Mouse (Mus musculus) forebrain, embryonic 14.5 days (tissue): Measurements from ENCODE around the gene Mfsd5. TPM values are rescaled to one million over a fixed set of nuclear protein-coding genes. Genes with fewer than 3 reads are reported as not detected.
A peak's percentile ranks its signal among the peaks of the same experiment; 100 is the strongest.

ENCODE experiments used
- ATAC-seq: fragments of 200-750 bp; cut with Nextera tagmentation; 2 replicates; pipeline ENCODE4 v1.8.0; 2017; ENCODE audit warnings: mild to moderate bottlenecking, moderate library complexity
- DNase-seq: peaks from one replicate; pipeline ENCODE4 v3.0.0-alpha.2; 2015; ENCODE audit warnings: low spot score
- H3K27ac ChIP-seq: fragments of 300-500 bp; sonication (generic); 2 replicates; pipeline ENCODE4 v1.5.1; 2014; ENCODE audit warnings: low read depth, mild to moderate bottlenecking, control low read depth, low read length, moderate library complexity
- H3K27me3 ChIP-seq: fragments of 300-500 bp; sonication (generic); replicated peaks from 2 replicates; pipeline ENCODE4 v1.6.1; 2014; ENCODE audit warnings: low read length, control low read depth, mixed read lengths; ENCODE audit not compliant: control insufficient read depth, insufficient read depth
- H3K36me3 ChIP-seq: fragments of 300-500 bp; sonication (generic); 2 replicates; pipeline ENCODE4 v1.6.1; 2014; ENCODE audit warnings: low read length, control low read depth; ENCODE audit not compliant: control insufficient read depth, insufficient read depth
- H3K4me1 ChIP-seq: fragments of 300-500 bp; sonication (generic); 2 replicates; pipeline ENCODE4 v1.6.1; 2014; ENCODE audit warnings: antibody characterized with exemption, low read length, control low read depth; ENCODE audit not compliant: control insufficient read depth, insufficient read depth
- H3K4me2 ChIP-seq: fragments of 300-500 bp; sonication (generic); 2 replicates; pipeline ENCODE4 v1.6.1; 2014; ENCODE audit warnings: mild to moderate bottlenecking, control low read depth, low read length
- H3K4me3 ChIP-seq: fragments of 300-500 bp; sonication (generic); 2 replicates; pipeline ENCODE4 v1.5.1; 2014; ENCODE audit warnings: low read depth, low read length, control low read depth
- H3K9ac ChIP-seq: fragments of 300-500 bp; sonication (generic); 2 replicates; pipeline ENCODE4 v1.6.1; 2014; ENCODE audit warnings: mild to moderate bottlenecking, low read length, control low read depth, moderate library complexity
- H3K9me3 ChIP-seq: fragments of 300-500 bp; sonication (generic); replicated peaks from 2 replicates; pipeline ENCODE4 v1.6.1; 2016; ENCODE audit warnings: low read length, control low read depth, mixed read lengths; ENCODE audit not compliant: control insufficient read depth
- WGBS: fragments of 180-500 bp; shearing (Covaris S2); extraction: QIAGEN DNeasy Blood & Tissue Kit; methylation state at CpG from one replicate; pipeline ENCODE4 v1.1.7; 2014; 5-methylcytosine and 5-hydroxymethylcytosine counted together
- polyA plus RNA-seq: library from polyadenylated mRNA; unstranded; fragments of >200 nt; fragmentation: Nextera tagmentation; extraction: Ambion mirVana; gene quantifications from 2 replicates; pipeline ENCODE4 v1.2.1, GENCODE M21; 2014

Gene Mfsd5
- polyA plus RNA-seq, 1 experiment from 2014 or later, result 43.8 TPM

DNA sequence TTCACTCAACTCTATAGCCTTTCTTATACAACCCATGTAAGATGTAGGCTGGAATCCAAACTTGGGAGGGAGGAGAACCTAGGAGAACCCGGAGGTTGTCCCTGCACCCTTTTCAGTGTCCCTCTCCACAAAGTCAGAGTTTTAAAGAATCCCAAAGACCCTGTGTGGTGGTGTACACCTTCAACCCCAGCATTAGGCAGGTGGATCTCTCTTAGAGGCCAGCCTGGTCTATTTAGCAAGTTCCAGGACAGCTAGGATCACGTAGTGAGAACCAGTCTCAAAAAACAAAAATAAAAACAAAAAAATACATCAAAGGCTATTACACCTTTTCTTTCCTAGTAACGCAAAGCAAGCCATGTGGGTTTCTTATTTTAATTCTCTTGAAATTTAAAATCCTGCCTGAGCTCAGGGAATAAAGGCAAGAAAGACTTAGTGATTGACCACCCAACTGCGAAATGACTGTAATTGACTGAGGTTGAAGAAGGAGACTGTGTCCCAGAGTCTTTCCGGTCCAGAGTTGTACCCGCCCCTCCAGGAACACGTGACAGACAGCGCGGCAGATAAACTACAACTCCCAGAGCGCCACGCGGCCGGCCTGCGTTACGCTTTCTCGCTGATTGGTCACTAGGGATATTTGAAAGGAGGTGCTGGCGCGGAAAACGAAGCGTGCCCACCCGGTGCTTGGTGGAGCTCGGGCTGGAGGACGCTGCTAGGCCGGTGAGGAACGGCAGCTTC lies 16.5 kb downstream of the Mfsd5 start, which contains the start of gene Espl1:
Gene Espl1 (plus strand): TSS at position 634 of the 735 bp plus-strand sequence.
- peak within 1 kb of the TSS; percentile 90 for H3K4me2 ChIP-seq
- no peak within 1 kb of the TSS for H3K27ac ChIP-seq
- H3K9me3 ChIP-seq, result no peaks in the 10 kb centered on the region
- DNase-seq, result peak; percentile 98
- peak within 1 kb of the TSS; percentile 59 for H3K9ac ChIP-seq
- H3K4me3 ChIP-seq, result peak within 1 kb of the TSS; percentile 56
- H3K27me3 ChIP-seq, result no peaks in the 10 kb centered on the region
- ATAC-seq, result peak; percentile 100
- 8% methylated on average over 25 of the region's 25 CpGs for WGBS
- peaks cover 3% of the 10 kb centered on the region; the same call in 1 of the 2 replicates for H3K4me1 ChIP-seq
- H3K36me3 ChIP-seq, result peaks cover 24% of the 10 kb centered on the region

DNA sequence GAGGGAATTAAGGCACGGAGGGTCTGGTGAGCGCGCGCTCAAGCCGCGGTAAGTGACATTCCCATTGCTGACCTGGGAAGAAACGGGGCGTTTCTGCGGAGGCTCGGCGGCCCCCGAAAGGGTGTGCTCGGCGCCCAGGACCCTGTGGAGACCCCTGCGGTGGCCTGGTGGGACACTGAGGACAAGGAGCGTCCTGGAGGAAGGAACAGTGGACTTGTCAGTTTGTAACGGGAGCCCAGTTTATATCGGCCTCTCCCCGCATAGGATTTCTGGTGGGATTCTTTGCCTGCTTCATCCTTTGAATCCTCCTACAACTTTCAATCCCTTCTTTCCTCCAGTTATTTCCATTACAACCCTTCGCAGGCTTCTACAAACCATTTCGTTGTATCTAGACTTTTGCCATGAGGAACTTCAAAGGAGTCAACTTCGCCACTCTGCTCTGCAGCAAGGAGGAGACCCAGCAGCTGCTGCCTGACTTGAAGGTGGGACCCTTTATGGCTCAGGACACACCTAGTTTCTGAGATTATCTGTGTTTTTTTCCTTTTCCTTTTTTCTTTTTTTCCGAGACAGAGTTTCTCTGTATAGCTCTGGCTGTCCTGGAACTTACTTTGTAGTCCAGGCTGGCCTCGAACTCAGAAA lies 17.2 kb downstream of the Mfsd5 start:
- Histone ChIP-seq H3K4me3 (peak overlapping the region; percentile 56), H3K9ac (peak overlapping the region; percentile 59), H3K36me3 (peaks cover 31% of the 10 kb centered on the region), H3K27ac (no peak overlapping the region), H3K4me1 (peaks cover 3% of the 10 kb centered on the region; the same call in 1 of the 2 replicates), H3K9me3 (no peaks in the 10 kb centered on the region), H3K27me3 (no peaks in the 10 kb centered on the region), H3K4me2 (peak overlapping the region; percentile 90)
- 5% methylated on average over 24 of the region's 24 CpGs for WGBS
- ATAC-seq (no peak; the same call in 1 of the 2 replicates), DNase-seq (no peak)

GRCm38 (mm10) chr15:102302542-102302941 lies 23.3 kb downstream of the Mfsd5 start:
- H3K27ac ChIP-seq, result no peak overlapping the region
- no peaks in the 10 kb centered on the region for H3K9me3 ChIP-seq
- H3K36me3 ChIP-seq, result peaks cover 73% of the 10 kb centered on the region
- H3K4me3 ChIP-seq, result no peak overlapping the region
- H3K4me1 ChIP-seq, result no peaks in the 10 kb centered on the region
- WGBS, result 87% methylated on average over 6 of the region's 6 CpGs
- no peak overlapping the region for H3K9ac ChIP-seq
- no peak for ATAC-seq
- H3K4me2 ChIP-seq, result no peak overlapping the region
- DNase-seq, result no peak
- H3K27me3 ChIP-seq, result no peaks in the 10 kb centered on the region

DNA sequence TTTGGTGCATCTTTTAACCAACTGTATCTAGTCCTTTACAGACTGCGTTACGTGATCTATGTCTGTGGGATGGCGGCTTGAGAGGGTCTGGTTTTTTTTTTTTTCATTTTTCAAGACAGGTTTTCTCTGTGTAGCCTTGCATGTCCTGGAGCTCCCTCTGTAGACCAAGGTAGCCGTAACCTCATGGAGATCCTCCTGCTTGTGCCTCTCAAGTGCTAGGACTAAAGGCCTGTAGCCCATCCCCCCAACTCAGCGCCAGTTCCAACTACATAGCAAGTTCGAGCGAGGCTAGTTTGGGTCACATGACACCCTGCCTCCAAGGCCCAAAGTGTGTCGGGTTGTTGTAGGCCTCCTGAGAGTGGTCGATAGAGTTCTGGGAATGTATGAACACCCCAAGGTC lies 29.5 kb downstream of the Mfsd5 start:
- H3K4me2 ChIP-seq, result no peak overlapping the region
- peaks cover 72% of the 10 kb centered on the region for H3K36me3 ChIP-seq
- H3K9ac ChIP-seq, result no peak overlapping the region
- no peaks in the 10 kb centered on the region for H3K9me3 ChIP-seq
- H3K4me1 ChIP-seq, result no peaks in the 10 kb centered on the region
- H3K27me3 ChIP-seq, result no peaks in the 10 kb centered on the region
- 88% methylated on average over 9 of the region's 9 CpGs for WGBS
- H3K27ac ChIP-seq, result no peak overlapping the region
- no peak for ATAC-seq
- no peak for DNase-seq
- H3K4me3 ChIP-seq, result no peak overlapping the region

DNA sequence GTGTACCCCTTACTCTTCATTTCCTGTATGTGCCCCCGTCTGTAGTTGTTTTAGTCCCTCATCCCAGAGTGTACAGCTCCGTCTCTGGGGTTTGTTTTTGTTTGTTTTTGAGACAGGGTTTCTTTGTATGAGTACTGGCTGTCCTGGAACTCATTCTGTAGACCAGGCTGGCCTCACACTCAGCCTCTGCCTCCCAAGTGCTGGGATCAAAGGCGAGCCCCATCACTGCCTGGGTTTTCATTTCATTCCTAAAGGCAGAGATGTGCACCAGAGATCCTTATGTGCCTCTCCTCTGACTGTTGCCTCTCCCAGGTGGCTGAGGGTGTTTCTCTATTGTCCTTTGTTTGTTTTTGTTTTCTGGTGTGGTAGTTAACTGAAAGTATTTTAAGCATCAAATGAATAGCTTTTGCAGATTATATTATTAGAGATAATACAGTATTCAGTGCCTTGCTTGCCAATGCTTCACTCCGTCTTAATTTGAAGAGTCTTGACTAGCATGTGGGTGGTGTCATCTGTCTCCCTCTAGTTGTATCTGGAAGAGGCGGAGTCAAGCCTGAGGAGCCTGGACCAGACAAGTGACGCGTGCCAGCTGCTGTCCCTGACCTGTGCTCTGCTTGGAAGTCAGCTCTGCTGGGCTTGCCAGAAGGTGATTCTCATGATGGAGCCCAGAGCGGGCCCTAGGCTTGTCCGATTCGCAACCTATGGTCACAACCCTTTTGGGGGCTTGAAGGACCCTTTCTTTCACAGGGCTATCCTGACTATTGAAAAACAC lies 31.0 kb downstream of the Mfsd5 start:
- WGBS, result 89% methylated on average over 10 of the region's 10 CpGs
- no peaks in the 10 kb centered on the region for H3K27me3 ChIP-seq
- H3K4me1 ChIP-seq, result no peaks in the 10 kb centered on the region
- no peak overlapping the region for H3K9ac ChIP-seq
- no peak overlapping the region for H3K4me3 ChIP-seq
- H3K4me2 ChIP-seq, result no peak overlapping the region
- H3K9me3 ChIP-seq, result no peaks in the 10 kb centered on the region
- no peak overlapping the region for H3K27ac ChIP-seq
- ATAC-seq (no peak), DNase-seq (no peak)
- peaks cover 76% of the 10 kb centered on the region for H3K36me3 ChIP-seq

DNA sequence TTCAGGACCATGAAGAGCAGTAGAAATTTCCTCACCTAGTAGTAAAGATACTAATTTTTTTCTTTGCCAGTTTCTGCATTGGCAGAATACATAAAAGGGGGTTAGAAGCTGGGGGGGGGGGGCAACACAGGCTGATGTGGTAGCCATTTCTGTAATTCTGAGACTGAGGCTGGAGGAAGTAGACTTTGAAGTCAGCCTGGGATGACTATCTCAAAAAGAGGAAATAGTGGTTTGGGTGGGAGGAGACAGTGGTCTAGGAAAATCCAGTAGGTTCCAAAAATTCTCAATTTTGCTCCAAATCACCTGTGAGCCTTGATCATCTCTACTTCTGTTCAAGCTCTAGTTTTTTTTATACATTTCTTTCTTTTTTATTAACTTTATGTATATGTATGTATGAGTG lies 32.2 kb downstream of the Mfsd5 start:
- Histone ChIP-seq H3K27ac (no peak overlapping the region), H3K4me2 (no peak overlapping the region), H3K27me3 (no peaks in the 10 kb centered on the region), H3K36me3 (peaks cover 75% of the 10 kb centered on the region), H3K4me3 (no peak overlapping the region), H3K9ac (no peak overlapping the region), H3K4me1 (no peaks in the 10 kb centered on the region), H3K9me3 (no peaks in the 10 kb centered on the region)
- ATAC-seq (no peak), DNase-seq (no peak)

GRCm38 (mm10) chr15:102315292-102315691 lies 36.0 kb downstream of the Mfsd5 start:
- no peaks in the 10 kb centered on the region for H3K27me3 ChIP-seq
- no peaks in the 10 kb centered on the region for H3K4me1 ChIP-seq
- 92% methylated on average over 8 of the region's 8 CpGs for WGBS
- H3K27ac ChIP-seq, result no peak overlapping the region
- DNase-seq (no peak), ATAC-seq (no peak)
- peaks cover 65% of the 10 kb centered on the region for H3K36me3 ChIP-seq
- H3K9ac ChIP-seq, result no peak overlapping the region
- H3K4me3 ChIP-seq, result no peak overlapping the region
- H3K9me3 ChIP-seq, result no peaks in the 10 kb centered on the region
- no peak overlapping the region for H3K4me2 ChIP-seq

DNA sequence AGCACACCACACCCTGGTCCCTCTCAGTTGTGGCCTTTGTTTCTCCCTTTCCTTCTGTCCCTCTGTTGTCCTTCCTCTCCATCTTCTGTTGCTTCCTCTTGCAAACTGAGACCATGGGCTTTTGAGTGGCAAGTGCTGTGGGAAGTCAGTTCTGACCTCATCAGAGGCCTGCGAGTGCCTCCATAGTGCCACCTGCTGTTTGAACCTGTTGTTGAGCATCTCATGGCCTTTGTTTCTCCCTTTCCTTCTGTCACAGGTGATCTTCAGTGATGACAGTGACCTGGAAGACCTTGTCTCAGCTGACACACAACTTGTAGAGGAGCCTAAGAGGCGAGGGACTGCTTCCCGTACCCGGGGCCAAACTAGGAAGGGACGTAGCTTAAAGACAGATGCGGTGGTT lies 37.0 kb downstream of the Mfsd5 start:
- DNase-seq (peak; percentile 67), ATAC-seq (no peak)
- Histone ChIP-seq H3K4me3 (no peak overlapping the region), H3K9me3 (no peaks in the 10 kb centered on the region), H3K27me3 (no peaks in the 10 kb centered on the region), H3K4me2 (no peak overlapping the region), H3K4me1 (no peaks in the 10 kb centered on the region), H3K27ac (no peak overlapping the region), H3K36me3 (peaks cover 67% of the 10 kb centered on the region), H3K9ac (no peak overlapping the region)
- WGBS, result 88% methylated on average over 6 of the region's 6 CpGs
